Mouse (Mus musculus) cerebellum, postnatal 4 days (tissue): Measurements from ENCODE around the gene Wdr83.

Experiments used
- DNase-seq, 2 experiments: peaks; one replicate each; pipeline ENCODE4 v3.0.0; 2022; ENCODE audit warnings: low spot score in 2 of 2, mixed read lengths in 1 of 2

Gene Wdr83

DNA sequence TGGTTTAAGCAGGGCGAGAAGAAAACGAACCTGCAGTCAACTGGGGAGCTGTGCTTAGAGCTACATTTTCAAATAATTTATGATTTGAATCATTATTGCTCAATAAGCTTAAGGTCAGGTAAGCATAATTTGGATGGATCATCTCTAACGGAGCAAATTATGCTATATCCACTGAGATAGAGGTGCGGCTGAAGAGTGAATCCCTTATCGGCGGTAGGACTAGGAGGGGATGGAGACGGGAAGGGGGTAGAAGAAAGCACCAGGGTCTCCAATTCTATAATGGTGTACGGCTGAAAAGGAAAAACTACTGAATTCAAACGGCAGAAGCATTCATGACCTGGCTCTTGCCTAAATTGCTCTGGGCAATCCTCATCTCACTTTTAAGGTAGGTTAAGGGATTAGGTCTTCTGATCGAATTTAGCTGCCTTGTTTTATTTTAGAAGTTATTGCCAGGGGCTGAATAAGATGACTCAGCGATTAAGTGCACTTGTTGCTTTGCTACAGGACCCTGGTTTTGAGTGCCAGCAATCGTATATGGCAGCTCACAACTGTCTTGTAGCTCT, 45.9 kb downstream of the Wdr83 start:
- DNase-seq: no peak

DNA sequence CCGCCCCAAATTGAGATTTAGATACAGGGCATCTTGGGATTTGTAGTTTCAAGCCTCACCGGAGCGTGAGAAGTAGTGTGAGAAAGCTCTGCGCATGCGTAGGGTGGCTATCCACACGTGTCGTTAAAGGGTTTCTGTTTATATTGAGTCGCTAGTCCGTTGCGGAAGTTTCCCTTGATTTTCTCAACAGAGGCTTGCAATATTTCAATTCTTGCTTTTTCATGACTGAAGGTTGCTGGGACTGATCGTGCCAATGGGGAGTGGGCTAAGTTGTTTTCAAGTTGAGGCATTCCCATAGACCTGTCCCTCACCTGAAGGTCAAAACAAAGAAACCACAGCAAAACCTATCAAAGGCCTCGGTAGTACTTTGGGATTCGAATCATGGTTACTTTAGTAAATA, 46.3 kb downstream of the Wdr83 start:
- DNase-seq: peak; percentile 43 to 60

DNA sequence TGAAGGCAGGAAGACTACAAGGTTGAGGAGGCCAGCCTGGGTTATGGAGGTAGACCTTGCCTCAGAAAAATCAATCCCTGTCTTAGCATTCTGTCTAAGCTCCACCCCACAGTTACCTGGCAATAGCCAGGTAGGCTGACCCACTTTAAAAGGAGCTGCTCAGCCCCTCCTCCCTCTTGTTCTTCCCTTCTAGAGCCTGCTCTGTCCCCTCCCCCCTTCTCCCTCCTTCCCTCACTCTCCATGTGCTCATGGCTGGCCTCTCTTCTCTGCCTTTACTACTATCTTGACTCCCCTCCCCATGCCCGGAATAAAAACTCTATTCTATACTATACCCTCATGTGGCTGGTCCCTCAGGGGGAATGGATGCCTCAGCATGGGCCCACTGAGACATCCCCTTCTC, 47.2 kb downstream of the Wdr83 start:
- DNase-seq: no peak

DNA sequence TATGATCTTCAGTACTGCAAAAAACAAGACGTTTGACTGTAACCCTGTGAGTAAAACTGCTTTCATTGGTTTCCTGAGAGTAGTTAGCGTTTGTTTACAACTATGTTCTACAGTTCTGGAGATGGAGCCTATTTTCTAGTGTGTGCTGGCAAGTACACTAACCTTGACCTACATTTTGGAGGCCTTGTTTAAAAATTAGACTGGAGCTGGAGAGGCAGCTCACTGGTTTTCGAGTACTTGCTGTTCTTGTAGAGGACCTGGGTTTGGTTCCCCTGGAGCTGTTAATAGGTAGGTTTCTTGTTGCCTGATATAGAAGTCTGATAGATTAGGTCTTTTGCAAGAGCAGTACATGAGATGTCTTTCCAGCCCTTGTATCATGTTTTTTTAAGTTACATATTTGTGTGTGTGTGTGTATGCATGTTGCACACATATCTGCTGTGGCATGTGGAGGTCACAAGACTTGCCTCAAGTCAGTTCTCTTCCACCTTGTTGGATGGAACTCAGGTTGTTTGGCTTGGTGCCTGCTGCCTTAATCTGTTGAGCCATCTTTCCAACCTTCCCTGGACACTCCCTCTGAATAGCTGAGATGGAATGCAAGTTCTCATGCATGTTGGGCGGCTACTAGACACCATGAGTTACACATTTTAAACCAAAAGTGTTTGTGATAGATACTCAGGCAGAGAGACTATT, 48.3 kb downstream of the Wdr83 start:
- DNase-seq: no peak

DNA sequence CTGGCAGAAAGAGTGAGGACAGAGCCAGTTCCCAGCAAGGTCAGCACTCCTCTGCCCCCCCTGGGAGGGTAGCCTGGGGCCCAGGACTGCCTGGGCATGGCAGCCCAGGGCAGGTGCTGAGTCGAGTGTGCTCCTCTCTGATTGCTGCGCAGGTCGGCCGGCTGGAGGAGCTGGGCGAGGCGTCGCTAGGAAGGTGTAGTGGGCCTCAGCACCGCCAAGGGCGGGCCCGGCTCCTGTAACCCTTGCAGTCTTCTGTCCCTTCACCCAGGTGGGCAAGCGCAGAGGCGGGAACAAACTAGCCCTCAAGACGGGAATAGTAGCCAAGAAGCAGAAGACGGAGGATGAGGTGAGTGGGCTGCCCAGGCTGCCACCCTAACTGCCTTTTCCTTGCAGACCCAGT, 51.8 kb downstream of the Wdr83 start:
- DNase-seq: no peak

DNA sequence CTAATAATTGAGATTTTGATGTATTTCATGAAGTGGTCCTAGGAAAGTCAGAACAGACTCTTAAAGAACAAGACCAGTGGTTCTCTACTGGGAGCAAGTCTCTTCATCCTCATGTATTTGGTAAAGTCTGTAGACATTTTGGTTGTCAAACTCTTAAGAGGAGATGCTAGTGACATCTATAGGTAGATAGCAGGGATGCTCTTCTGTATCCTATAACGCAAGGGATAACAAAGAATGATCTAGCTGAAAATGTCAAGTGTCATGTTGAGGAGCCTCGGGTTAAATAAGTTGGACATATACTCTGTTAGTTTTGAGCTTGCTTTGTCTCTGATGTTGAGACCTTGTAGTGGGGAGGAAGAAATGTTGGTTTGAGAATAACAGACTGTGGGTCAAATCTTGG, 53.2 kb downstream of the Wdr83 start:
- DNase-seq: no peak

DNA sequence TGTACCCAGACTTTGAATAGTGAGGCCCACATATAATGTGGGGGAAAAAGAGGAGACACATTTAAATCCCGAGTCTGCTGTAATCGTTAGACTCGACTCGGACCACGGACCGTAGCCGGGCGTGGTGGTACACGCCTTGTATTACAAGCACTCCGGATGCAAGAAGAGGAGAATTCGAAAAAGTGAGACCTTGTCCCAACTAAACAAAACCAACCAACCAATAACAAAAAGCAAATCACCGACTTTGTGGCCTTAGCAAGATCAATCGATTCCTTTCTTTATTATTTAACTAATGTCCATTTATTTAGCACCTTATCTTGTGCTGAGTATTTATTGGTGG, 53.6 kb downstream of the Wdr83 start:
- no peak for DNase-seq

DNA sequence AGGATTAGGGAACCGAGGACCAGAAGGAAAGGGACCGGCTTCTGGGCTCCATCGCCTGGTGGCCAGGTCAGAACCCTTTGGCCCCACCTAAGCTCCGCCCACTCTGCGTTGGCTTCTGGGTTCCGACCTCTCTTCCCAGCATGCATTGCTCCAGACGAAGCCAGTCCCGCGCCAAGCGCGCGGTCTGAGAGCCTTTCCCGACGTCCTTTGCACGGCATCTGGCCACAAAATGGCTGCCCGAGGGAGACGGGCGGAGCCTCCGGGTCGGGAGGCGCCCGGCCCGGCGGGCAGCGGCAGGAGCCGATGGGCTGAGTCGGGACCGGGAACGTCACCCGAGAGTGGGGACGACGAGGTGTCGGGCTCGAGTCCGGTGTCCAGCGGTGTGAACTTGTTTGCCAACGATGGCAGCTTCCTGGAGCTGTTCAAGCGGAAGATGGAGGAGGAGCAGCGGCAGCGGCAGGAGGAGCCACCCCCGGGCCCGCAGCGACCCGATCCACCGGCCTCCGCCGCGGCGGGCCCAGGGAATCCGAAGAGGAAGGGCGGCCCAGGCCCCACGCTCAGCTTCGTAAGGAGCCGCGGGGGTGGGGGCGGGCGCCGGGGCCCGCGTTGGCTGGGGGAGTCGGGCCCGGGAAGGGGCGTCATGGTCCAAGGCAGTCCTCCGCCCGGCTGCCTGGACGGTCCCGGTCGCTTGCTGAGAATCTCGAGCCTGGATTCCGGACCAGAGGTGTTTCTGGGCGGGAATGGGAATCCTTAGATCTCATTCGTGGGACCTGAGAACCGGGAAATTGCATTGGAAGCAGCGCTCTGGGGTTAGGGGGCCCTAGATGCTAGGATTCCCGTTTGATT, 54.2 kb downstream of the Wdr83 start, which contains the start of gene Trir:
Gene Trir, plus strand, starts transcription at position 154 of the 846 bp plus-strand sequence.
- peak; percentile 89 to 94 for DNase-seq

DNA sequence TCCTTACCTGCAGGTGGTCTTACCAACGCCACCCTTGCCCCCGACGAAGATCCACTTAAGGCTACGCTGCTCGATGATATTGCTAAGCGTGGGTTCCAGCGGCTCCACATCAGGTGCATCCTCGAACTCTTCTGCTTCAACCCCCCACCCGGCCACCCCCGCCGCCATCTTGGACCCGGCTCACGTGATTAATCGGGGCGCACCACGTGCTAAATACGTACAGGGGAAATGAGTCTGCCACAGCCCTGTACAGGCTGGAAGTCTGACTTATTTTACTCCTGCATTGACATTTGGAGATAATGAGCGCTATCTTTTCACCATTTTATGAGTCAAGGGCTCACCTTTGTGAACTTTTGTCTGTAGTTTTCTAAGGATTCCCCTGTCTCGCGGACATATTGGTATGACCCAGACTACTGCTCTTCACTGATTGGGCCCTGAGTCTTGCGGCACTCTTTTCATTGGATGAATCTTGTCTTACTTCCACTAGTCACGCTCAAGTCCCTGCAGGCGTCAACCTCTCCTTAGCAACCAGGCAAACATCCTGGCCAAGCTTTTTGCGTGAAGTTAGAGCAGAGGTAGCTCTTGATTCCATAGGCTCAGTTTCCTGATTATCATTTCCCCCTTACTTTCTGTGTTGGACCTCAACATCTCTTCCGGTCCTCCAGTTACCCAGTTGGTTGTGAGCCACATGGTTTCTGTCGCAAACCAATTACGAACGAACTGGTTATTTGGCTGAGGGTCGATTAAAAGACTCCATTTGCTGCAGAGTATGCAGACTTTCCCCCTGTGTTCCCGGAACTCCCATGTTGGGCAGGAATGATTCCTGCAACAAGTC, 55.8 kb downstream of the Wdr83 start, which contains the start of gene Asna1:
Gene Asna1, minus strand, starts transcription at position 184 of the 835 bp plus-strand sequence.
- peak; percentile 46 to 79 for DNase-seq
